In genomic region chr5:143059182-143059581, GRCm38 (mm10) we compare ENCODE assay signal across 12 mouse cellular contexts. TPM values are rescaled to one million over a fixed set of nuclear protein-coding genes. Genes with fewer than 3 reads are reported as not detected.
DNase-seq lines count a peak whose midpoint lies in the region; ATAC-seq and TF ChIP-seq lines count a peak whose summit lies in the region.
"Had no signal": no experiment of that assay in that cellular context is flagged by ENCODE, and none has a peak within 500 bp of the region (broad histone marks: within the 10 kb centered on the region; RNA-seq: fewer than 3 reads in every experiment).

No protein-coding gene starts in this region.

- H3K36me3 ChIP-seq in forebrain, embryonic 10.5 days (replicated peaks), result peaks cover 68% of the 10 kb centered on the region
- peaks cover 9% of the 10 kb centered on the region for H3K36me3 ChIP-seq in forebrain, postnatal 0 days (ENCODE audit: insufficient read depth)
- peaks cover 34% of the 10 kb centered on the region for H3K36me3 ChIP-seq in embryonic facial prominence, embryonic 14.5 days (ENCODE audit: control insufficient read depth, insufficient read depth, low read length)
- 0 out of 2 replicates have a peak, but pooled peaks cover 4% of the 10 kb centered on the region for H3K36me3 ChIP-seq in liver, embryonic 16.5 days (ENCODE audit: control insufficient read depth, insufficient read depth)

- ATAC-seq in forebrain, postnatal 0 days, result no peak
- no peak for ATAC-seq in embryonic facial prominence, embryonic 14.5 days (ENCODE audit: low read depth)
- peak; percentile 67 for ATAC-seq in liver, embryonic 16.5 days (ENCODE audit: low read depth)
- ATAC-seq: midbrain, embryonic 15.5 days had no signal

- no peaks in the 10 kb centered on the region for H3K27me3 ChIP-seq in forebrain, embryonic 10.5 days (ENCODE audit: poor library complexity, severe bottlenecking)
- H3K27me3 ChIP-seq in forebrain, postnatal 0 days (ENCODE audit: insufficient read depth, low read length), result no peaks in the 10 kb centered on the region
- H3K27me3 ChIP-seq in embryonic facial prominence, embryonic 14.5 days (replicated peaks; ENCODE audit: control insufficient read depth, insufficient read depth, low read length), result no peaks in the 10 kb centered on the region
- no peaks in the 10 kb centered on the region for H3K27me3 ChIP-seq in liver, embryonic 16.5 days (ENCODE audit: control insufficient read depth, insufficient read depth, low read depth, low read length)
- H3K27me3 ChIP-seq: midbrain, embryonic 15.5 days had no signal

- no peak for TF ChIP-seq CTCF in forebrain, postnatal 0 days (IDR thresholded peaks at IDR 0.05; ENCODE audit: low read depth)
- TF ChIP-seq CTCF in layer of hippocampus, adult 2 months (conservative IDR thresholded peaks at IDR 0.05), result no peak

- no peaks in the 10 kb centered on the region for H3K9me3 ChIP-seq in forebrain, embryonic 10.5 days
- no peaks in the 10 kb centered on the region for H3K9me3 ChIP-seq in forebrain, postnatal 0 days (ENCODE audit: low read length)
- H3K9me3 ChIP-seq in embryonic facial prominence, embryonic 14.5 days (ENCODE audit: control insufficient read depth, low read length), result no peaks in the 10 kb centered on the region
- no peaks in the 10 kb centered on the region for H3K9me3 ChIP-seq in liver, embryonic 16.5 days (replicated peaks; ENCODE audit: control insufficient read depth, low read length)
- H3K9me3 ChIP-seq: midbrain, embryonic 15.5 days had no signal

- H3K4me2 ChIP-seq in forebrain, postnatal 0 days (ENCODE audit: low read depth), result no peak overlapping the region
- no peak overlapping the region for H3K4me2 ChIP-seq in embryonic facial prominence, embryonic 14.5 days (ENCODE audit: low read depth, low read length)
- peak overlapping the region; percentile 66 for H3K4me2 ChIP-seq in liver, embryonic 16.5 days (ENCODE audit: low read depth, low read length)
- H3K4me2 ChIP-seq: midbrain, embryonic 15.5 days had no signal

- 0 out of 2 replicates have a peak overlapping the region, but pooled peaks have one; percentile 63 for H3K27ac ChIP-seq in forebrain, embryonic 10.5 days
- no peak overlapping the region; the same call in 1 of the 2 replicates for H3K27ac ChIP-seq in forebrain, postnatal 0 days (ENCODE audit: low read depth, low read length)
- H3K27ac ChIP-seq in layer of hippocampus, adult 2 months, result peak overlapping the region; percentile 88
- H3K27ac ChIP-seq in embryonic facial prominence, embryonic 14.5 days (replicated peaks; ENCODE audit: low read depth, low read length), result peak overlapping the region; percentile 45; the same call in 1 of the 2 replicates
- H3K27ac ChIP-seq in liver, embryonic 16.5 days (ENCODE audit: low read length), result peak overlapping the region; percentile 97

- H3K4me3 ChIP-seq in forebrain, embryonic 10.5 days, result no peak overlapping the region
- no peak overlapping the region for H3K4me3 ChIP-seq in forebrain, postnatal 0 days (ENCODE audit: low read depth, low read length)
- H3K4me3 ChIP-seq in layer of hippocampus, adult 2 months, result no peak overlapping the region
- no peak overlapping the region for H3K4me3 ChIP-seq in embryonic facial prominence, embryonic 14.5 days (ENCODE audit: low read depth, low read length)
- peak overlapping the region; percentile 4; the same call in 1 of the 2 replicates for H3K4me3 ChIP-seq in liver, embryonic 16.5 days (ENCODE audit: low read depth, low read length)
- H3K4me3 ChIP-seq: midbrain, embryonic 15.5 days had no signal

- no peak overlapping the region for H3K9ac ChIP-seq in forebrain, postnatal 0 days
- H3K9ac ChIP-seq in embryonic facial prominence, embryonic 14.5 days (ENCODE audit: low read depth, low read length), result no peak overlapping the region
- H3K9ac ChIP-seq in liver, embryonic 16.5 days (ENCODE audit: low read depth, low read length), result peak overlapping the region; percentile 46
- H3K9ac ChIP-seq: midbrain, embryonic 15.5 days had no signal

- H3K4me1 ChIP-seq in forebrain, embryonic 10.5 days, result peaks cover 14% of the 10 kb centered on the region
- no peaks in the 10 kb centered on the region for H3K4me1 ChIP-seq in forebrain, postnatal 0 days (ENCODE audit: insufficient read depth)
- peaks cover 7% of the 10 kb centered on the region; the same call in 1 of the 2 replicates for H3K4me1 ChIP-seq in embryonic facial prominence, embryonic 14.5 days (ENCODE audit: control insufficient read depth, insufficient read depth, low read length)
- peaks cover 74% of the 10 kb centered on the region for H3K4me1 ChIP-seq in liver, embryonic 16.5 days (ENCODE audit: control insufficient read depth, low read depth, low read length)

- DNase-seq in forebrain, embryonic 10.5 days (ENCODE audit: extremely low spot score, low spot score), result no peak
- DNase-seq in forebrain, postnatal 0 days, result no peak
- no peak for DNase-seq in layer of hippocampus, adult 2 months (ENCODE audit: low spot score in 2 of 2)
- DNase-seq in layer of hippocampus, adult 8-10 months (ENCODE audit: low spot score in 2 of 2), result no peak
- no peak for DNase-seq in embryonic facial prominence, embryonic 14.5 days (ENCODE audit: low spot score)
- DNase-seq in ovary, postnatal 14 days (ENCODE audit: low spot score), result no peak
- DNase-seq in layer of hippocampus, adult 9-11 months, result no peak
- DNase-seq: cerebellum, postnatal 10 days; gastrocnemius, postnatal 25 days; right cerebral cortex, postnatal 25 days had no signal

RNA-seq across cellular contexts. Expression of gene Rnf216, which starts 53.6 kb away (rescaled TPM):
- 44.4 and 48.0 TPM in 2 replicates for polyA plus RNA-seq in forebrain, embryonic 10.5 days (2016; fragmentation: Nextera tagmentation; extraction: Ambion mirVana)
- total RNA-seq in forebrain, postnatal 0 days (2014; rRNA removed), result 35.2 and 41.0 TPM in 2 replicates
- polyA plus RNA-seq in forebrain, postnatal 0 days (2015; fragmentation: Nextera tagmentation; extraction: Ambion mirVana), result 25.9 and 29.3 TPM in 2 replicates
- 10 to 100 TPM; 47.8 to 52.5 TPM for total RNA-seq in layer of hippocampus, adult 2 months (2021)
- 10 to 100 TPM; 44.7 to 51.3 (median 47.7) TPM for total RNA-seq in layer of hippocampus, adult 8-10 months (2022)
- 33.1 and 34.0 TPM in 2 replicates for polyA plus RNA-seq in embryonic facial prominence, embryonic 14.5 days (2014; fragmentation: Nextera tagmentation; extraction: Ambion mirVana)
- polyA plus RNA-seq in liver, embryonic 16.5 days (2015; fragmentation: Nextera tagmentation; extraction: Ambion mirVana), result 14.3 and 14.6 TPM in 2 replicates
